Mouse (Mus musculus): ENCODE measurements around the gene Tmem95. TPM values are rescaled to one million over a fixed set of nuclear protein-coding genes. Genes with fewer than 3 reads are reported as not detected.
A peak's percentile ranks its signal among the peaks of the same experiment; 100 is the strongest.
"Not testable (repeated sequence)": the region's sequence is repeated elsewhere in the genome, so short reads cannot be mapped to it uniquely, and the experiment has no call there.

Gene Tmem95
- polyA plus RNA-seq, 1 experiment = not detected

- peaks cover 47% of the 10 kb centered on the region for H3K36me3 ChIP-seq (ENCODE audit: control insufficient read depth, insufficient read depth)
- H3K79me3 ChIP-seq (ENCODE audit: low read depth) = peaks cover 50% of the 10 kb centered on the region
- peak overlapping the region; percentile 100 for H3K4me3 ChIP-seq (ENCODE audit: insufficient read depth, poor library complexity, severe bottlenecking)
- H3K79me2 ChIP-seq (ENCODE audit: control insufficient read depth, insufficient read depth) = peaks cover 63% of the 10 kb centered on the region
- no peaks in the 10 kb centered on the region for H3K27me3 ChIP-seq (ENCODE audit: control insufficient read depth, insufficient read depth, insufficient read length)
- H3ac ChIP-seq (ENCODE audit: control insufficient read depth, insufficient read length, low read depth) = peak overlapping the region; percentile 98
- TF ChIP-seq MAX (IDR thresholded peaks at IDR 0.05) (peak; percentile 79), MYOG (IDR thresholded peaks at IDR 0.05; ENCODE audit: control insufficient read depth, extremely low read depth, insufficient read length) (no peak)
These were observed 42.6 kb upstream of the Tmem95 start for GRCm38 (mm10) chr11:69920266-69921031.

GRCm38 (mm10) chr11:69919661-69920265, 41.9 kb upstream of the Tmem95 start:
- Histone ChIP-seq H3K79me3 (ENCODE audit: low read depth) (peaks cover 50% of the 10 kb centered on the region), H3ac (ENCODE audit: control insufficient read depth, insufficient read length, low read depth) (peak overlapping the region; percentile 98), H3K4me3 (ENCODE audit: insufficient read depth, poor library complexity, severe bottlenecking) (peak overlapping the region; percentile 100), H3K79me2 (ENCODE audit: control insufficient read depth, insufficient read depth) (peaks cover 70% of the 10 kb centered on the region), H3K27me3 (ENCODE audit: control insufficient read depth, insufficient read depth, insufficient read length) (no peaks in the 10 kb centered on the region), H3K36me3 (ENCODE audit: control insufficient read depth, insufficient read depth) (peaks cover 54% of the 10 kb centered on the region)
- peak; percentile 72 for TF ChIP-seq MAX (IDR thresholded peaks at IDR 0.05)
- no peak for TF ChIP-seq USF1 (IDR thresholded peaks at IDR 0.05; ENCODE audit: low read depth)

- TF ChIP-seq CEBPB (IDR thresholded peaks at IDR 0.05; ENCODE audit: low read depth) (no peak), MAX (IDR thresholded peaks at IDR 0.05) (no peak), MYOD1 (IDR thresholded peaks at IDR 0.05; ENCODE audit: control insufficient read depth, insufficient read length, low read depth) (no peak), FOSL1 (IDR thresholded peaks at IDR 0.05; ENCODE audit: insufficient read depth, low read length, poor library complexity, severe bottlenecking) (no peak), MYOG (IDR thresholded peaks at IDR 0.05; ENCODE audit: control insufficient read depth, extremely low read depth, insufficient read length) (no peak), CTCF (IDR thresholded peaks at IDR 0.05; ENCODE audit: control insufficient read depth, insufficient read depth, insufficient read length) (no peak), USF1 (IDR thresholded peaks at IDR 0.05; ENCODE audit: low read depth) (no peak)
- no peaks in the 10 kb centered on the region for H3K27me3 ChIP-seq (ENCODE audit: control insufficient read depth, insufficient read depth, insufficient read length)
- H3K79me2 ChIP-seq (ENCODE audit: control insufficient read depth, insufficient read depth) = peaks cover 77% of the 10 kb centered on the region
- H3ac ChIP-seq (ENCODE audit: control insufficient read depth, insufficient read length, low read depth) = peak overlapping the region; percentile 42
- H3K36me3 ChIP-seq (ENCODE audit: control insufficient read depth, insufficient read depth) = peaks cover 58% of the 10 kb centered on the region
- peak overlapping the region; percentile 100 for H3K4me3 ChIP-seq (ENCODE audit: insufficient read depth, poor library complexity, severe bottlenecking)
- peaks cover 50% of the 10 kb centered on the region for H3K79me3 ChIP-seq (ENCODE audit: low read depth)
These were observed 41.2 kb upstream of the Tmem95 start for GRCm38 (mm10) chr11:69919053-69919452.

GRCm38 (mm10) chr11:69918118-69918517, 40.3 kb upstream of the Tmem95 start:
- TF ChIP-seq FOSL1 (IDR thresholded peaks at IDR 0.05; ENCODE audit: insufficient read depth, low read length, poor library complexity, severe bottlenecking) (no peak), MAX (IDR thresholded peaks at IDR 0.05) (no peak), CTCF (IDR thresholded peaks at IDR 0.05; ENCODE audit: control insufficient read depth, insufficient read depth, insufficient read length) (no peak)
- H3K36me3 ChIP-seq (ENCODE audit: control insufficient read depth, insufficient read depth) = peaks cover 63% of the 10 kb centered on the region

GRCm38 (mm10) chr11:69917379-69917948, 39.6 kb upstream of the Tmem95 start:
- H3K36me3 ChIP-seq (ENCODE audit: control insufficient read depth, insufficient read depth) = peaks cover 69% of the 10 kb centered on the region
- peaks cover 50% of the 10 kb centered on the region for H3K79me3 ChIP-seq (ENCODE audit: low read depth)
- TF ChIP-seq FOSL1 (IDR thresholded peaks at IDR 0.05; ENCODE audit: insufficient read depth, low read length, poor library complexity, severe bottlenecking) = no peak
- TF ChIP-seq MAX (IDR thresholded peaks at IDR 0.05) = no peak
- TF ChIP-seq USF1 (IDR thresholded peaks at IDR 0.05; ENCODE audit: low read depth) = no peak
- no peak for TF ChIP-seq MYOD1 (IDR thresholded peaks at IDR 0.05; ENCODE audit: control insufficient read depth, insufficient read length, low read depth)
- TF ChIP-seq CTCF (IDR thresholded peaks at IDR 0.05; ENCODE audit: control insufficient read depth, insufficient read depth, insufficient read length) = no peak
- no peak for TF ChIP-seq CEBPB (IDR thresholded peaks at IDR 0.05; ENCODE audit: low read depth)
- no peak for TF ChIP-seq MYOG (IDR thresholded peaks at IDR 0.05; ENCODE audit: control insufficient read depth, extremely low read depth, insufficient read length)
- H3K4me3 ChIP-seq (ENCODE audit: insufficient read depth, poor library complexity, severe bottlenecking) = no peak overlapping the region
- H3K27me3 ChIP-seq (ENCODE audit: control insufficient read depth, insufficient read depth, insufficient read length) = no peaks in the 10 kb centered on the region
- H3ac ChIP-seq (ENCODE audit: control insufficient read depth, insufficient read length, low read depth) = no peak overlapping the region
- peaks cover 77% of the 10 kb centered on the region for H3K79me2 ChIP-seq (ENCODE audit: control insufficient read depth, insufficient read depth)

More at GRCm38 (mm10) chr11:69918118-69918517, 40.3 kb upstream of the Tmem95 start:
- no peak overlapping the region for H3K4me3 ChIP-seq (ENCODE audit: insufficient read depth, poor library complexity, severe bottlenecking)
- no peaks in the 10 kb centered on the region for H3K27me3 ChIP-seq (ENCODE audit: control insufficient read depth, insufficient read depth, insufficient read length)
- no peak overlapping the region for H3ac ChIP-seq (ENCODE audit: control insufficient read depth, insufficient read length, low read depth)
- peaks cover 78% of the 10 kb centered on the region for H3K79me2 ChIP-seq (ENCODE audit: control insufficient read depth, insufficient read depth)
- peaks cover 50% of the 10 kb centered on the region for H3K79me3 ChIP-seq (ENCODE audit: low read depth)

GRCm38 (mm10) chr11:69916652-69917378, 39.0 kb upstream of the Tmem95 start:
- Histone ChIP-seq H3K36me3 (ENCODE audit: control insufficient read depth, insufficient read depth) (peaks cover 76% of the 10 kb centered on the region), H3K79me2 (ENCODE audit: control insufficient read depth, insufficient read depth) (peaks cover 72% of the 10 kb centered on the region), H3K79me3 (ENCODE audit: low read depth) (peaks cover 50% of the 10 kb centered on the region)
- not testable (repeated sequence) for H3ac ChIP-seq (ENCODE audit: control insufficient read depth, insufficient read length, low read depth); H3K27me3 ChIP-seq (ENCODE audit: control insufficient read depth, insufficient read depth, insufficient read length); H3K4me3 ChIP-seq (ENCODE audit: insufficient read depth, poor library complexity, severe bottlenecking)
